Mouse (Mus musculus) brain, embryonic 14.5 days (tissue): Measurements from ENCODE around the gene Tmem110. TPM values are rescaled to one million over a fixed set of nuclear protein-coding genes. Genes with fewer than 3 reads are reported as not detected.

Source experiments
- DNase-seq: peaks from one replicate; pipeline ENCODE4 v3.0.0-alpha.2; 2011; ENCODE audit warnings: low read depth
- CTCF ChIP-seq: fragments of 200-500 bp; IDR thresholded peaks from 2 replicates; pipeline ENCODE4 v1.5.1; 2012; ENCODE audit warnings: inconsistent platforms, mild to moderate bottlenecking, moderate library complexity, borderline replicate concordance; ENCODE audit not compliant: insufficient read depth, insufficient read length; ENCODE audit errors: extremely low read depth
- POLR2A ChIP-seq: fragments of 200-500 bp; IDR thresholded peaks from 2 replicates; pipeline ENCODE4 v1.6.1; 2012; ENCODE audit warnings: mild to moderate bottlenecking, inconsistent platforms, borderline replicate concordance; ENCODE audit not compliant: poor library complexity, insufficient read depth, insufficient read length, severe bottlenecking; ENCODE audit errors: extremely low read depth
- polyA plus RNA-seq: library from polyadenylated mRNA; depleted of rRNA; stranded (reverse); fragments of >200 nt; gene quantifications from 2 replicates; pipeline ENCODE4 v1.2.3, GENCODE M21; 2012

Tmem110 gene
- polyA plus RNA-seq, 1 experiment, result 28.4 TPM

DNA sequence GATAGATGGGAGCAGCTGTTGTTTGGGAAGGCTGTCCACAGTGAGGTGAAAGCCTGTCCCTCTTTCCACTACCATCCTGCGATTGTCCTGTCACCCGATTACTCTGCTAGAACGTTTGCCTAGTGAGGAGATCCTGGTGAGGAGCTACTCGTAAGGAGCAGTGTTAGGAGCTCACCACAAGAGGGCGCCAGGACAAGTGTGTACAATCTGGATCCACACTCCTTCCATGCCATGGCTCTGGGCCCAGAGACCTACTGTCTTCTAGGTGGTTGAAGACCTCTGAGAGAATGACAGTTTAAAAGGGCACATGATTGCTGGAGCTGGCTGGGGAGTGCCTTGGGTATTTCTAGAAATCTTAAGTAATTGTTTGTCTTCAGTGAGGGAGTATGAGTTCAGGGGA is 41.7 kb downstream of the Tmem110 start:
- no peak for TF ChIP-seq POLR2A
- peak; percentile 83; the same call in 1 of the 2 replicates for TF ChIP-seq CTCF
- peak; percentile 74 for DNase-seq

DNA sequence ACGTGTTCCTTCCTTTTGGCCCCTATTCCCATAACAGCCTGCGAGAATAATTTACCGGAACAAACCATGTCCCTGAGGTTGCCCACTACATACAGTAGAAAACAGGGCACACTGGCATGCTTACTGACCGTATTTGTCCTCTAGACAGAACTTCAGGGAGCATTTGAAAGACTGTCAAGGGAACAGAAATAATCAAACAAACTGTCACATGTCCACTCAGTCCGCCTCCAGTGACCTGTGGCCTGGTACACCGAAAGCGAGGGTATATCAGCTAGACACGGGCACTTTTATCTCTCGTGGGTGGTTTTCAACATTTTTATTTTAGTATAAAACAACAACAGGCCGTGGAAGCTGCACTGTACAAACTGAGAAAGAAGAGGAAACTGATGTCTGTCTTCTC is 43.4 kb downstream of the Tmem110 start:
- TF ChIP-seq CTCF (no peak), POLR2A (no peak)
- DNase-seq, result no peak

DNA sequence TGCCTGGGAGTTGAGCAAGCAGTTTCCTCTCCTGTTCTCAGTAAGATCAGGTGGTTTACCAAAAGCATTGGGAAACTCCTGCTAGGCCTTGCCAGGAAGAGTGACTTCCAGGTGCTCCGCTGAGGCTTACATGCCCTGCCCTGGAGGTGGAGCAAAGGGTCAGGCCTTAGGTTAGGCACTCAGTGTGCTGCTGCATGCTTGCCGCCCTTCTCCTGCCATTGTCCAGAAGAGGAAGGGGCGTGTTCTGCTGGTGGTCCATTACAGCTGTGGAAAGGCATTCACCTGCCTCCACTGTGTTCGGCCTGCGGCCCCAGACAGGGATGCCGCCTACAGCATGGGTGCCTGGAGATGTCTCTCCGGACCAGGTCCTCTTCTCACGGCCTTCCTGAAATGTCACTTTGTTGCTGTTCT is 44.0 kb downstream of the Tmem110 start:
- TF ChIP-seq POLR2A (no peak), CTCF (no peak)
- no peak for DNase-seq

DNA sequence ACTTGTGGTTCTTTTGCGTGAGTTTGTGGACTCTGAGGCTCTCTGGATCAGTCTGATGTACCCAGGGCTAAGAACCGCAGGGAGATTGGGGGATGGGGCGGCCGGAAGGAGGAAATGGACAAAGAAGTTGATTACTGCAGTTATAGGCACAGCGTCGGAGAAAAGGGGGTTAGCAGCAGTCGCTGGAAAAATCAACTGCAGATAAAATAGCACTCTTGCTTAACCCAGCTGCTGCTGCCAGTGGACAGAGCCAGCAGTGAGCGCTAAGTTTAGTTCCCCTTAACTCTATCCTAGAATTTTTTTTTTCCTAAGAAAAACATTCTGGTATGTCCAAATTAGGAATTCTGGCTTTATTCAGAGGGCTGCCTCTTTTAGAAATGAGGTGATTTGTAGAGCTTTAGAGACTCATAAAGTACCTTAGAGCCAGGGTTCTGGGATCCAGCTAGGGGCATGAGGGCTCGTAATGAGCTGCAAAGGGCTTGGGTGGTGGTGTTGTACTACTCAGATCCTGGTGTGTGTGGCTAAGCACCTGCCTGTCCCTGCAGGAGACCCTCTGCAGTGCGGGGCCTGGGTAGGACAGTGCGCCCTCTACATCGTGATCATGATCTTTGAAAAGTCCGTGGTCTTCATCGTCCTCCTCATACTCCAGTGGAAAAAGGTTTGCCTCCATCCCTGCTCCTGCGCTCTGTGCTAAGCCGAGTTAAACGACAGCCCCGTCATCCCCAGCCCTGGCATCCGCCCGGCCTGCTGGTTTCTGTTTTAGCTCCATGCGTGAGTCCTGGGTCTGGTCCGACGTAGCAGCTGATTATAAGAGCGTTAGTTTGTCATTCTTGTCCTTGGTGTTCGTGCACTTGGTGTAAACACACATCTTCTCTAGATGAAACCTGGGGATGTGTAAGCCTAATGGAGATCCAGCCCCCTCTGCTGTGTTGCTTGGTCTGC is 45.1 kb downstream of the Tmem110 start:
- TF ChIP-seq CTCF (no peak), POLR2A (no peak)
- DNase-seq, result peak; percentile 2

DNA sequence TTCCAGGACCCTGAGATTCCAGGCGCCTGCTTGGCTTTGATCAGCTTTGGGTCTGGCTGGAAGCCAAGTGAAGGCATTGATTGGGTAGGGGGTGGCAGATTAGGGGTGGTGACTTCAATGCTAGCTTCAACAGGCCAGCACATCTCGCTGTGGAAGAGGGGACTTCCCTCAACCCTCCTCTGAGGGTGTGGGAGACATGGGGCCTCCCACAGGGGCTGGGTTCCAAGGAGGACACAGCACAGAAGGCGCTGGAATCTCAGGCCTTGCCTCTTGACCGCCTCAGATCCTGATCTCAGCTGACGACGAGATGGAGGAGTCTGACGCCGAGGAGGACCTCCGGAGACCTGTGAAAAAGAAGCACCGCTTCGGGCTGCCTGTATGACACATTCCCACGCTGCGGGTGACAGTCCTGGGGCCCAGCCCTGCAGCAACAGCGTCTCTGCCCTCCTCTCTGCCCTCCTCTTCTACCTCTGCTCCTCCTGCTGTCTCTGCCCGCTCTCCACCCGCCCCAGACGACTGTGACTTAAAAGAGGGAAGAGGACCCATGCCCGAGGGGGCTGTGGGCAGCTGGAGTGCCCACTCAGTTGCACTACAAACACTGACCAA is 48.8 kb downstream of the Tmem110 start:
- DNase-seq, result no peak
- TF ChIP-seq CTCF (no peak), POLR2A (no peak)

DNA sequence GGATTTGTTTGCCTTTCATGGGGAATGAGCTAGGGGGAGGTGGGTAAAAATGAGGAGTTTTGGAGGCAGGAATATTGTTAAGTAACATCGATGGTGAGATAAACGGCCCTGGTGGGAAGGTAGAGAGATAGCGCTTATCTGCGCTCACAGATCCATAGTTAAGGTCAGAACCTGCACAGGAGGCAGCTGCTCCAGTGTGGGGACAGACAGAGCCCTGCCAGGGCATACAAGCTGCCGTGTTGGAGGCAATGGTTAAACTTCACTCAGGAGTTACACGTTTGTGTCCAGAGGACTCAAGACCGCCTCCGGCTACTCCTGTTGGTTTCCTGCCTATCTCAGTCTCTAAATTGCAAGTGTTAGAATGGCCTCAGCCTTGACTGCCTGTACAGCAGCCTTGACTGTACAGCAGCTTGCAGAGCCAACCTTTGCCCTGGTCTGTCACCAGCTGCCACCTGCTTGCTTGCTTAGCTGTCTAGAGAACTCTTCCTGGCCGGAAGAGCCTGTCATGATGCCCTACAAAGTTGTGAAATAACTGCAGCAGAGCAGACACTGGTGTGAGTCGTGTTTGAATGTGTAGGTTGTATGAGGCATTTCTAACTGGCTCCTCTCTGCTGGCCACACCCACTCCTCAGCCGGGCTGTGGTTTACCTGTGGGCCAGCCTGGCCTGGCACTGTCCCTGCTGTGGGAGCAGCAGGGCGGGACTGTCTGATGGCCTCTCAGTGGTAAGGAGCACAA is 49.9 kb downstream of the Tmem110 start:
- TF ChIP-seq CTCF (no peak), POLR2A (no peak)
- DNase-seq, result no peak

DNA sequence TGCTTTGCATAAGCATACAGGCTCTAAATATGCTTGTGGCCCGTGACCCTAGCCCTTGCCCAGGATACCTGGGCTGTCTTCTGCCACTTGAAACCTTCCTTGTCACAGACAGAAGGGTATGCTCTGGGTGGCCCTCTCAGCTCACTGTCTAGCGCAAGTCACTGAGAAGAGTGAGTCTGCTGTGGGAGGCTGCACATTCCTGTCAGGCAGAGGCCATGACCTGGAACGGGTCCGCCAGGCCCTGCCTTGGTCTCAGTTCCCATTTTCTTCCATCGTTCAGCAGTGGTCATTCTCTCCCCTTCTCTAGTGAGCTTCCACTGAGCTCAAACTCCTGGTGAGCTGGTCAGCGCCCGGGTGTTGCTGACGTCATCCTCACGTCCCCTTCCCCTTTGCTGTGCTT is 50.6 kb downstream of the Tmem110 start:
- DNase-seq, result no peak
- TF ChIP-seq POLR2A, result no peak
- TF ChIP-seq CTCF, result no peak

DNA sequence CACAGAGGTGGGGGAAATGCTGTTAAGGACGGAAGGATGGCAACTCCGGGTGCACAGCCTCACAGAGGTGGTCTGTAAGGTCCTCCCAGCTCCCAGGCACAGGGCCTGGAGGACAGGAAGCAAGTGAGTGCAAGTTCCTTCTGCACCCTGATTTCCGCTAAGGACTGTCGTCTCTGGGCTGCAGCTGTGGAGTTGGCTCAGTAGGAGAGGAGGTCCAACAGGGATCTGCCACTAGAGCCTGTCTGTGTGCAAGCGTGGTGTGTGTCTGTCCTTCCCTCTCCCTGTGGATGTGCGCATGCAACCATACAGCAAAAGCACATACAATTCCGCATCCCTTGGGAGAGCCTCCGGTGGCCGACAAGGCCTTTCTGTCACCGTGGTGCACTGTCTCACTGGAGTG is 51.1 kb downstream of the Tmem110 start:
- TF ChIP-seq CTCF (no peak), POLR2A (no peak)
- no peak for DNase-seq

DNA sequence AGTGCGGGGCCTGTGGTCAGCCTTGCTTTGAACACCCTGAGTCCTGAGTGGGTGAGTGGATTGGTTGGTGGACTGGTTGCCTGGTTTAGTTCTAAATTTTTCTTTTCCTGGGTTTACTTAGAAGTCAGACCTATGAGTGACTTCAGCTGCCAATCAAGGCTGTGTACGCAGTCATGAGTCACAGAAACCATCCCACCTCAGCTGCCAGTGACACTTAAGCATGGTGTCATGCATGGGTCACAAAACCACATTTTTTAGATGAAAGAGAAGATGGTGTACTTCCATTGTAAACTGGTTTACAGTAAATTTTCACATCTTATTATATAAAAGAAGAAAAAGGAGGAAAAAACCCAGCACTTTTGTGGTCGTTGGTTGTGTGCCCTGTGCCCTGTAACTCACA is 52.4 kb downstream of the Tmem110 start:
- TF ChIP-seq POLR2A (no peak), CTCF (no peak)
- DNase-seq, result no peak

DNA sequence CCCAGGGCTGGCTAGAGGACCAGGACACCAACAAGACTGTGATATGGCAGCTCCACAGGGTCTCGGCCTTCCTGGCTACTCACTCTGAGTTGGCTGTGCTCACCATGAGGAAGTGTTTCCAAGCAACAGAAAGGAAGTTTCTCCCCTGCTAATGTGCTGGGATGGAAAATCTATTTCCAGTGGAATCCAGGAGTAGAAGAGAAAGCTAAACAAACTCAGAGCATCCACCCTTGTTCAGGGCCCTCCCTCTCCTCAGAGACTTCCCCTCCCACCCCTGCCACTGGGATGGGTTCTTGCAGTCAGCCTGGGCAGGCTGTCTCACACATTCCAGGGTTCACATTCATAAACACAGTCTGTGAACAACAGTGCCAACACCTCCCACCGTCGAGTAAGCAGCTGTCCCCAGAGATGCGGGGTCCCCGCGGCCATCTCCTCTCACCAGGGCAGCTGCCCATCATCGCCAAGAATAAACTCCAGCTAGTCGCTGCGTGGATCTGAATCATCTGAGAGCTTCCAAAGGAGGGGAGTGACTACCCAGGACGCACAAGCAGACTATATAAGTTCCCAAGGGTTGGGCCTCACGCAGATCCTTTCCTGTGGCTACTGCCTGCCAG is 53.7 kb downstream of the Tmem110 start, which contains the start of gene Mustn1:
Gene Mustn1 (plus strand): TSS at position 243 of the 614 bp plus-strand sequence.
- no peak for TF ChIP-seq CTCF
- TF ChIP-seq POLR2A, result no peak
- DNase-seq, result peak; percentile 37

DNA sequence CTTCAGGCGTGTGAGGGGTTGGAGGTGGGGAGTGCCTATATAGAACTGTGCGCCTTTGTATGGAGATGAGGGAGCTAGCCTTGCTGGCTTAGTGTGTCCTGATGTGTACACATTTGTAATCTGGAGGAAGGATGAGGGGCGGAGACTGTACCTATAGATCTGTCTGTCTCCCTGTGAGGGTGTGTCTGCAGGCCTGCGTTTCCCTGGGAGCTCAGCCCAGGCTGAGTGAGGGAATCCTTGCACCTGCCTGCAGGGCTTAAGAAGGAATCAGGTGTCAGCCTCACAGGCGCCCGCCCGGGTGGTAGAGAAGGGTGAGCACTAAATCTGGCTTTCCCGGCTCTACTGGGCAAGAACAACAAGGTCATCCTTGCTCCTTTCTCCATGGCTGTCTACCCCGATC is 54.4 kb downstream of the Tmem110 start:
- DNase-seq, result no peak
- TF ChIP-seq CTCF (no peak), POLR2A (no peak)
